Mouse (Mus musculus): ENCODE measurements around the gene Kdm1b.

Kdm1b gene

GRCm38 (mm10) chr13:47056781-47057180 lies 13.5 kb downstream of the Kdm1b start:
- peak; percentile 22 for DNase-seq (ENCODE audit: low read depth, low spot score)

GRCm38 (mm10) chr13:47062756-47063155 lies 19.5 kb downstream of the Kdm1b start:
- DNase-seq (ENCODE audit: low read depth, low spot score) = no peak

- no peak for DNase-seq (ENCODE audit: low read depth, low spot score)
Measured at GRCm38 (mm10) chr13:47063985-47064760, 20.9 kb downstream of the Kdm1b start.

- DNase-seq (ENCODE audit: low read depth, low spot score) = no peak
Measured at GRCm38 (mm10) chr13:47066516-47066915, 23.2 kb downstream of the Kdm1b start.

- no peak for DNase-seq (ENCODE audit: low read depth, low spot score)
Measured at GRCm38 (mm10) chr13:47067001-47067400, 23.7 kb downstream of the Kdm1b start.

- DNase-seq (ENCODE audit: low read depth, low spot score) = no peak
Measured at GRCm38 (mm10) chr13:47070329-47071080, 27.2 kb downstream of the Kdm1b start.

GRCm38 (mm10) chr13:47071871-47072270 lies 28.6 kb downstream of the Kdm1b start:
- no peak for DNase-seq (ENCODE audit: low read depth, low spot score)

- DNase-seq (ENCODE audit: low read depth, low spot score) = no peak
Measured at GRCm38 (mm10) chr13:47072484-47072883, 29.2 kb downstream of the Kdm1b start.

GRCm38 (mm10) chr13:47076156-47076555 lies 32.9 kb downstream of the Kdm1b start:
- DNase-seq (ENCODE audit: low read depth, low spot score) = no peak

GRCm38 (mm10) chr13:47077367-47077766 lies 34.1 kb downstream of the Kdm1b start:
- no peak for DNase-seq (ENCODE audit: low read depth, low spot score)

GRCm38 (mm10) chr13:47078799-47079198 lies 35.5 kb downstream of the Kdm1b start:
- DNase-seq (ENCODE audit: low read depth, low spot score) = peak; percentile 19

GRCm38 (mm10) chr13:47080905-47081505 lies 37.7 kb downstream of the Kdm1b start:
- DNase-seq (ENCODE audit: low read depth, low spot score) = no peak

- DNase-seq (ENCODE audit: low read depth, low spot score) = peak; percentile 55
Measured at GRCm38 (mm10) chr13:47088433-47088832, 45.1 kb downstream of the Kdm1b start.

- no peak for DNase-seq (ENCODE audit: low read depth, low spot score)
Measured at GRCm38 (mm10) chr13:47089271-47089670, 46.0 kb downstream of the Kdm1b start.

- DNase-seq (ENCODE audit: low read depth, low spot score) = no peak
Measured at GRCm38 (mm10) chr13:47093791-47094190, 50.5 kb downstream of the Kdm1b start.

- DNase-seq (ENCODE audit: low read depth, low spot score) = no peak
Measured at GRCm38 (mm10) chr13:47096591-47096990, 53.3 kb downstream of the Kdm1b start.

GRCm38 (mm10) chr13:47099265-47099664 lies 56.0 kb downstream of the Kdm1b start:
- no peak for DNase-seq (ENCODE audit: low read depth, low spot score)

- DNase-seq (ENCODE audit: low read depth, low spot score) = no peak
Measured at GRCm38 (mm10) chr13:47100587-47100986, 57.3 kb downstream of the Kdm1b start.

- no peak for DNase-seq (ENCODE audit: low read depth, low spot score)
Measured at GRCm38 (mm10) chr13:47104146-47104545, 60.8 kb downstream of the Kdm1b start.

- peak; percentile 49 for DNase-seq (ENCODE audit: low read depth, low spot score)
Measured at GRCm38 (mm10) chr13:47104856-47105541, 61.7 kb downstream of the Kdm1b start.

- DNase-seq (ENCODE audit: low read depth, low spot score) = peak; percentile 93
Measured at GRCm38 (mm10) chr13:47105711-47106579, 62.6 kb downstream of the Kdm1b start, which contains the start of gene Dek. Dek (minus strand) TSS chr13:47106201.
